Mouse (Mus musculus) cerebellum, adult 2 months (tissue): ENCODE data around the gene Adprm. TPM values are rescaled to one million over a fixed set of nuclear protein-coding genes. Genes with fewer than 3 reads are reported as not detected.

ENCODE experiments used
- DNase-seq, 2 experiments: peaks; one replicate each; pipeline ENCODE4 v3.0.0; 2021
- H3K27ac ChIP-seq: fragments of 200-500 bp; 2 replicates; pipeline ENCODE4 v1.5.1; 2012; ENCODE audit warnings: low read length, control low read depth, inconsistent platforms; ENCODE audit not compliant: insufficient read depth
- H3K27me3 ChIP-seq: fragments of 200-500 bp; 2 replicates; pipeline ENCODE4 v1.6.1; 2012; ENCODE audit warnings: inconsistent platforms, mild to moderate bottlenecking, low read length, moderate library complexity; ENCODE audit not compliant: control insufficient read depth, insufficient read depth
- H3K4me1 ChIP-seq: fragments of 200-500 bp; 2 replicates; pipeline ENCODE4 v1.6.1; 2011; ENCODE audit warnings: low read length; ENCODE audit not compliant: control insufficient read depth, insufficient read depth
- H3K4me3 ChIP-seq: fragments of 200-500 bp; replicated peaks from 2 replicates; pipeline ENCODE3; 2011; ENCODE audit warnings: mild to moderate bottlenecking, low read depth, low read length, control low read depth; ENCODE audit not compliant: insufficient read depth
- CTCF ChIP-seq: fragments of 200-500 bp; IDR thresholded peaks from 2 replicates; pipeline ENCODE4 v1.5.1; 2011; ENCODE audit warnings: low read depth, mild to moderate bottlenecking, control low read depth, low read length, moderate library complexity, borderline replicate concordance; ENCODE audit not compliant: insufficient read depth
- POLR2A ChIP-seq: fragments of 200-500 bp; IDR thresholded peaks from 2 replicates; pipeline ENCODE4 v1.6.1; 2011; ENCODE audit warnings: low read length, control low read depth, borderline replicate concordance; ENCODE audit not compliant: insufficient read depth
- WGBS: fragments of 180-500 bp; shearing (Covaris S2); methylation state at CpG from one replicate; pipeline ENCODE4 v1.1.7; 2018; 5-methylcytosine and 5-hydroxymethylcytosine counted together
- polyA plus RNA-seq: library from polyadenylated mRNA; depleted of rRNA; stranded (reverse); fragments of >200 nt; gene quantifications from 2 replicates; pipeline ENCODE4 v1.2.3, GENCODE M21; 2012

Adprm gene
- polyA plus RNA-seq, 1 experiment = 28.9 TPM

DNA sequence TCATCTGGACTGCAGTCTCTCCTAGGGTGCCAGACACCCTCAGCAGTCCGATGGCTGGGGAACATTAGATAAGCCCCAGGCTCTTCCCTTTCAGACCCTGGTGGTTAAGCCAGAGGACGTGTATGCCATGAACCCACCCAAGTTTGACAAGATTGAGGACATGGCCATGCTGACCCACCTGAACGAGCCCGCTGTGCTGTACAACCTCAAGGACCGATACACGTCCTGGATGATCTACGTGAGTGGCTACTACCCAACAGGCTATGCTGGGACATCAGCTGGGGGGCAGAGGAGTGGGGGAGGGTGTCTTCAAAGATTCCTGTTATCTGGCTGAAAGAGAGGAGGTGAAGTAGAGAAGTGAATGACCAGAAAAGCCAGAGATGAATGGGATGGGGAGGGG is 29.8 kb upstream of the Adprm start:
- TF ChIP-seq CTCF (no peak), POLR2A (no peak)
- Histone ChIP-seq H3K4me3 (no peak overlapping the region), H3K4me1 (no peaks in the 10 kb centered on the region; the same call in 1 of the 2 replicates), H3K27ac (no peak overlapping the region), H3K27me3 (no peaks in the 10 kb centered on the region; the same call in 1 of the 2 replicates)
- no peak for DNase-seq
- WGBS = 89% methylated on average over 7 of the region's 7 CpGs

- H3K27me3 ChIP-seq = no peaks in the 10 kb centered on the region; the same call in 1 of the 2 replicates
- H3K4me1 ChIP-seq = no peaks in the 10 kb centered on the region; the same call in 1 of the 2 replicates
- TF ChIP-seq CTCF (no peak), POLR2A (no peak)
- WGBS = 20% methylated on average over 11 of the region's 11 CpGs
- H3K27ac ChIP-seq = no peak overlapping the region
- no peak overlapping the region for H3K4me3 ChIP-seq
- DNase-seq = no peak
Observed at GRCm38 (mm10) chr11:67081125-67081649, 28.8 kb upstream of the Adprm start.

DNA sequence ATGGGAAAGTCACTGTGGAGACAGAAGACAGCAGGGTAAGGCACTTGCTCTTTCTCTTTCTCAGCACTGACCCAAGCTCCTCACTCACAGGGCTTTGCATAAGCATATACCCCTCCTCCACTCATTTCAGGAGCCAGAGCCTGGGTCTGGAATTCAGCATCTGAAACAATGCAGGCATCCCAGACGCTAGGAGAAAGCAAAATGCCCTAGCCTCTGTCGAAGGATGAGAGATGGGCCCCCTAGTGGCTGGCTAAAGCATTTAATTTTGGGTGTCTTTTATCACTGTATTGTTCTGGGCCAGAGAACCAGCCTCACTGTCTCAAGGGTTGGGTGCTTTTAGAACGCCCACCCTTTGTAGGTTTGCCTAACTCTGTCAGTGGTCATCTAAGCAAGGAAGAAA is 27.8 kb upstream of the Adprm start:
- DNase-seq = peak; percentile 59 to 60
- peak; percentile 67 for TF ChIP-seq CTCF
- no peak for TF ChIP-seq POLR2A
- WGBS = 7% methylated on average over 3 of the region's 3 CpGs
- Histone ChIP-seq H3K27ac (no peak overlapping the region), H3K27me3 (no peaks in the 10 kb centered on the region; the same call in 1 of the 2 replicates), H3K4me3 (no peak overlapping the region), H3K4me1 (no peaks in the 10 kb centered on the region; the same call in 1 of the 2 replicates)

GRCm38 (mm10) chr11:67079740-67080139 is 27.3 kb upstream of the Adprm start:
- H3K4me1 ChIP-seq = no peaks in the 10 kb centered on the region; the same call in 1 of the 2 replicates
- no peak for TF ChIP-seq POLR2A
- 48% methylated on average over 11 of the region's 11 CpGs for WGBS
- no peak for DNase-seq
- no peaks in the 10 kb centered on the region for H3K27me3 ChIP-seq
- H3K4me3 ChIP-seq = no peak overlapping the region
- H3K27ac ChIP-seq = no peak overlapping the region

GRCm38 (mm10) chr11:67078888-67079287 is 26.5 kb upstream of the Adprm start:
- no peak overlapping the region for H3K4me3 ChIP-seq
- no peaks in the 10 kb centered on the region; the same call in 1 of the 2 replicates for H3K4me1 ChIP-seq
- TF ChIP-seq CTCF (no peak), POLR2A (no peak)
- H3K27ac ChIP-seq = no peak overlapping the region
- WGBS = 96% methylated on average over 6 of the region's 6 CpGs
- H3K27me3 ChIP-seq = no peaks in the 10 kb centered on the region
- DNase-seq = no peak

- 93% methylated on average over 5 of the region's 5 CpGs for WGBS
- Histone ChIP-seq H3K27ac (no peak within 1 kb of the TSS), H3K4me3 (no peak within 1 kb of the TSS), H3K27me3 (no peaks in the 10 kb centered on the region), H3K4me1 (no peaks in the 10 kb centered on the region; the same call in 1 of the 2 replicates)
- no peak for DNase-seq
- TF ChIP-seq CTCF (no peak), POLR2A (no peak)
Observed at GRCm38 (mm10) chr11:67078000-67078399, 25.6 kb upstream of the Adprm start, which contains the start of gene Myh3. Gene Myh3 (plus strand): TSS chr11:67078300.

DNA sequence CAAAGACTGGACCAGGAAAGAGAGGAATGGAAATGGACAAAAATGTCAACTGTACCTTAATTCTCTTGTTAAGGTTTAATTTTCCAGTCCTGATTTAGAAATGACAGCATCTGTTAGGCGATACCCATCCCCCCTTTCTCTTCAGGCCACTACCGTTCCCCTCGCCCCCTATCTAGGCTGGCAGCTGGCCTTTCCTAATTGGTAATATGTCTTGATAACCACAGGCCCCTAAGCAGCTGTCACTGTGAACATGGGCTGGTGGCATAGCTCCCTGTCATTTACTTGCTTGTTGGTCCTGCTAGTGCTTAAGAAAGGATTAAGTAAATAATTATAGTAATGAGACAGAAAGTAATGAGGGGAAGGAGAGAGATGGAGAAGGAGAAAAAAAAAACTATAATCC is 25.0 kb upstream of the Adprm start:
- no peaks in the 10 kb centered on the region for H3K27me3 ChIP-seq

DNA sequence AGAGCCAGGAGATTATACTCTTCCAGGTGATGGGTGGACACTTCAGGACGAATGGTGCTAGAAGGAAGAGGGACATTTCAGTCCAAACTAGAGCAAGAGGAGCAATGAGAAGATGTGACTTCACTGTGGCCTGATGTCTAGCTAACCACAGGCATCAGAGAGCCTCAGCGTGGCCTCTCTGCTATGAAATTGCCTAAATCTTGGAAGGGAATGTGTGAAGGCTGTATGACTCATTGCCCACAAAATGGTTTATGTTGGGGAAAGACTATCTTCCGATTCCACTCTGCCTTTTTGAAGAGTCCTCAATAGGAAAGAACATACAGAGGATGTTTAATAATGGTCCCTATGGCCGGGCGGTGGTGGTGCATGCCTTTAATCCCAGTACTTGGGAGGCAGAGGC is 24.4 kb upstream of the Adprm start:
- WGBS = 91% methylated on average over 5 of the region's 5 CpGs
- H3K27me3 ChIP-seq = no peaks in the 10 kb centered on the region

More for the DNA sequence above, 25.0 kb upstream of the Adprm start:
- no peak for DNase-seq
- WGBS = 52% methylated on average over 3 of the region's 3 CpGs
- Histone ChIP-seq H3K27ac (no peak overlapping the region), H3K4me3 (no peak overlapping the region), H3K4me1 (no peaks in the 10 kb centered on the region; the same call in 1 of the 2 replicates)
- TF ChIP-seq CTCF = no peak
- no peak for TF ChIP-seq POLR2A

More for the DNA sequence above, 24.4 kb upstream of the Adprm start:
- H3K4me1 ChIP-seq = no peaks in the 10 kb centered on the region; the same call in 1 of the 2 replicates
- TF ChIP-seq POLR2A (no peak), CTCF (no peak)
- no peak overlapping the region for H3K4me3 ChIP-seq
- no peak for DNase-seq
- H3K27ac ChIP-seq = no peak overlapping the region
